Mouse (Mus musculus) lung, embryonic 14.5 days (tissue): ENCODE measurements at regions not wholly inside any gene's neighbourhood (a gene's known extent, or its start where the extent isn't known, plus 50 kb on each side); places are given as distances from the start of the nearest gene placed in this dataset.

Experiments used
- ATAC-seq: fragments of 200-750 bp; cut with Nextera tagmentation; 2 replicates; pipeline ENCODE4 v1.8.0; 2017; ENCODE audit warnings: mild to moderate bottlenecking, moderate TSS enrichment, moderate library complexity; ENCODE audit not compliant: insufficient read depth
- DNase-seq: peaks from one replicate; pipeline ENCODE4 v3.0.0-alpha.2; 2015
- H3K27ac ChIP-seq: fragments of 300-500 bp; sonication (generic); 2 replicates; pipeline ENCODE4 v1.5.1; 2014; ENCODE audit warnings: low read depth, mild to moderate bottlenecking, moderate library complexity
- H3K27me3 ChIP-seq: fragments of 300-500 bp; sonication (generic); 2 replicates; pipeline ENCODE4 v1.6.1; 2014; ENCODE audit warnings: low read length, control low read depth; ENCODE audit not compliant: insufficient read depth
- H3K36me3 ChIP-seq: fragments of 300-500 bp; sonication (generic); 2 replicates; pipeline ENCODE4 v1.6.1; 2014; ENCODE audit warnings: control low read depth; ENCODE audit not compliant: insufficient read depth
- H3K4me1 ChIP-seq: fragments of 300-500 bp; sonication (generic); 2 replicates; pipeline ENCODE4 v1.6.1; 2014; ENCODE audit warnings: antibody characterized with exemption, control low read depth; ENCODE audit not compliant: insufficient read depth
- H3K4me2 ChIP-seq: fragments of 300-500 bp; sonication (generic); 2 replicates; pipeline ENCODE4 v1.6.1; 2014; ENCODE audit warnings: mild to moderate bottlenecking
- H3K4me3 ChIP-seq: fragments of 300-500 bp; sonication (generic); 2 replicates; pipeline ENCODE4 v1.5.1; 2014; ENCODE audit warnings: low read depth, low read length
- H3K9ac ChIP-seq: fragments of 300-500 bp; sonication (generic); 2 replicates; pipeline ENCODE4 v1.6.1; 2014
- H3K9me3 ChIP-seq: fragments of 300-500 bp; sonication (generic); 2 replicates; pipeline ENCODE4 v1.6.1; 2016; ENCODE audit warnings: low read depth, low read length, control low read depth
- CTCF ChIP-seq: IDR thresholded peaks from 2 replicates; pipeline ENCODE4 v1.5.1; 2016; ENCODE audit warnings: antibody characterized with exemption, low read depth
- WGBS: fragments of 180-500 bp; shearing (Covaris S2); extraction: QIAGEN DNeasy Blood & Tissue Kit; methylation state at CpG from one replicate; pipeline ENCODE4 v1.1.7; 2014; 5-methylcytosine and 5-hydroxymethylcytosine counted together

DNA sequence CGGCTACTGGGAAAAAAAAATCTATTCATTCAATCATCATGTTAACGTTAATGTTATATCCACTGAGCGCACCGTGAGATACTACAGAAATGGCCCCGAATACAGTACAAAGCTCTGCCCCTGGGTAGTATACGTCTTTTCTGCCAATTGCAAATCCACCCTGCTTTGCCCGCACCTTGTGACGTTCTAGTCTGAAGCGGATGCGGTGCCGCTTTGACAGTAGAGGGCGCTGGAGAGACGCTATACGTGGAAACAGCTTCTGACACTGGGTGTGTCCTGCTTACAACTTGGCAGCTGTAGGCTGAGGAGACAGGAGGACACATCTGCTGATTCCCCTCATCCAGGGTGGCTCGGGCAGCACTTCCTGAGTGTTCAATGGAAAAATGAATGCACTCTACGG lies 76.1 kb upstream of the Lmcd1 start:
- H3K27me3 ChIP-seq: no peaks in the 10 kb centered on the region
- no peak overlapping the region for H3K9ac ChIP-seq
- peak; percentile 84 for ATAC-seq
- peak; percentile 92 for TF ChIP-seq CTCF
- H3K4me1 ChIP-seq: 0 out of 2 replicates have a peak, but pooled peaks cover 4% of the 10 kb centered on the region
- H3K9me3 ChIP-seq: no peaks in the 10 kb centered on the region
- peak overlapping the region; percentile 53 for H3K4me2 ChIP-seq
- no peak overlapping the region for H3K27ac ChIP-seq
- H3K36me3 ChIP-seq: no peaks in the 10 kb centered on the region
- no peak overlapping the region for H3K4me3 ChIP-seq
- 8% methylated on average over 16 of the region's 16 CpGs for WGBS
- DNase-seq: peak; percentile 95

DNA sequence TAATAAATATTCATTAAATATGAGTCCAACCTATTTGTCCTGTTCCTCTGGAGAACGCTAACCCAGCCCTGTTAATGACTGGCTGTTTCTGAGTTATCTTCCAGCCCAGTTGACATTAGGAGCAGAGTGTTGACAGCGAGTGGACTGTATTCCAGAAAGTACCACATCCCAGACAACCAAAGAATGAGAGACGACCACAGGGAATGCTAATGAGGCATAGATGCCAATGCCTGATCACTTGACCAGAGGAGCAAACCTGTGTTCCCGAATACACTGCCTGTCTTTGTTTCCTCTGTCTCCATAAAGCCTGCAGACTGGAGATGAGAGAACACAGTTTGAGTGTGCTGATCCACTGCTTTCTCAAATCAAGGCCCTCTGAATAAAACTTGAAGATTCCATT lies 74.3 kb upstream of the Lmcd1 start:
- WGBS: 61% methylated on average over 4 of the region's 4 CpGs
- Histone ChIP-seq H3K27ac (no peak overlapping the region), H3K36me3 (no peaks in the 10 kb centered on the region), H3K4me2 (no peak overlapping the region), H3K4me3 (no peak overlapping the region), H3K4me1 (peaks cover 7% of the 10 kb centered on the region; the same call in 1 of the 2 replicates), H3K9me3 (no peaks in the 10 kb centered on the region), H3K27me3 (no peaks in the 10 kb centered on the region), H3K9ac (no peak overlapping the region)
- DNase-seq (no peak), ATAC-seq (no peak)
- no peak for TF ChIP-seq CTCF

DNA sequence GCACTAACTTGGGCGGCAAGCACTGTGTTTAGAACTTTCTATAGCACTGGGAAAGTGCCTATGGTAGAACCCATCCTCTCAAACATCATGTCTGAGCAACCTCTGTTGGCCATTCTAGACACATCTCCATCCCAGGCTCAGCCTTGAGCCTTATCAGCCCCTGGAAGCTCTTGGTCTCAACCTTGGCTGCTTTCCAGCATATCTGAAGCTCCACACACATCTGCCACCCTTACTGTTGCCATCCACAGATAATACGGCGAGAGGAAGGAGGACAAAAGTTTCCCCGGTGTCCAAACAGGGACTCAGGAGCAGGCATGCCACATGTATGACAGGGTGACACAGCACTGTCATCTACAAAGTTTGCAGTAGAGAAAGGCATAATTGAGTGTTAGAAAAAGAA lies 71.4 kb upstream of the Lmcd1 start:
- WGBS: 66% methylated on average over 4 of the region's 4 CpGs
- no peak overlapping the region for H3K4me3 ChIP-seq
- no peaks in the 10 kb centered on the region for H3K9me3 ChIP-seq
- no peak overlapping the region for H3K4me2 ChIP-seq
- no peaks in the 10 kb centered on the region for H3K27me3 ChIP-seq
- no peak overlapping the region for H3K27ac ChIP-seq
- ATAC-seq: no peak
- TF ChIP-seq CTCF: no peak
- peaks cover 7% of the 10 kb centered on the region; the same call in 1 of the 2 replicates for H3K4me1 ChIP-seq
- no peak for DNase-seq
- no peak overlapping the region for H3K9ac ChIP-seq
- no peaks in the 10 kb centered on the region for H3K36me3 ChIP-seq

DNA sequence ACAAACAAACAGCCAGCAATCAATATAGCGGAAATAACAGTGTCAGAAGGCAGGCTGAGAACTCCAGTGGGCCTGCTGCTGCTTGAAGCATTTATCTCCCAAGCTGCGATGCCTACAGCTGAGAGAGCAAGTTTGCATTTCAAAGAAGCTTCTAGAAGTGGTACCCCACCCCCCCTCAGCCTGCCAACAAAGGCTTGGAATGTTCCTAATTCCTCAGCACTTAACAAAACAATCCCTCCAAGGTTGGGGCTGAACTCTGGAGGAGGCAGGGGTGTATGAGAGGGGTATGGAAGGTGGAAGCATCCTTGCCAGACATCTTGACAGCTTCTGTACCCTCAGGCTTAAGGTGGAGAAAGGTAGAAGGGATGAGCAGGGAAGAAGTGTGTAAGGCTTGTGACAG lies 70.2 kb upstream of the Lmcd1 start:
- ATAC-seq (no peak), DNase-seq (peak; percentile 48)
- no peak overlapping the region for H3K9ac ChIP-seq

DNA sequence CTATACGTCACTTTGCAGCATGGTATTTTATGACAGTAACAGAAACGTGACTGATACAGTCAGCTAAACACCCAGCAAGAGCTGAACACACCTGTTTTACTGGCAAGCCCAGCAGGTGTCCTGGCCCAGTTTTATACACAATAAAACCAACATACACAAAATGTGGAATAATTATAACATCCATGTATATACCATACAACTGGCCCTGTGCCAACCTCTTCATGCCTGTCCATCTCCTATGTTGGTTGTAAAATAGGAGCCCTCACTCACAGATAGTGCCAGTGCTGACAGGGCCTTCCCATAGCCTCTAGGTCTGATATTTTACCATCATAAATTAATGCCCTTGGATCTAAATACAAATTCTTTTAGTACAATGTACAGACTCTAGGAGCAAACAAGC lies 68.6 kb upstream of the Lmcd1 start:
- TF ChIP-seq CTCF: no peak
- H3K27me3 ChIP-seq: no peaks in the 10 kb centered on the region
- DNase-seq (no peak), ATAC-seq (no peak)
- WGBS: 57% methylated on average over 2 of the region's 2 CpGs
- no peaks in the 10 kb centered on the region for H3K36me3 ChIP-seq
- no peak overlapping the region for H3K4me2 ChIP-seq
- no peaks in the 10 kb centered on the region for H3K9me3 ChIP-seq
- H3K4me3 ChIP-seq: no peak overlapping the region
- peaks cover 7% of the 10 kb centered on the region; the same call in 1 of the 2 replicates for H3K4me1 ChIP-seq
- no peak overlapping the region for H3K9ac ChIP-seq
- H3K27ac ChIP-seq: no peak overlapping the region

More for the DNA sequence above, 70.2 kb upstream of the Lmcd1 start:
- WGBS: 14% methylated on average over 2 of the region's 2 CpGs
- no peaks in the 10 kb centered on the region for H3K27me3 ChIP-seq
- H3K4me1 ChIP-seq: peaks cover 5% of the 10 kb centered on the region; the same call in 1 of the 2 replicates
- no peaks in the 10 kb centered on the region for H3K9me3 ChIP-seq
- H3K4me3 ChIP-seq: no peak overlapping the region
- no peak overlapping the region for H3K4me2 ChIP-seq
- no peaks in the 10 kb centered on the region for H3K36me3 ChIP-seq
- H3K27ac ChIP-seq: no peak overlapping the region
- TF ChIP-seq CTCF: no peak

DNA sequence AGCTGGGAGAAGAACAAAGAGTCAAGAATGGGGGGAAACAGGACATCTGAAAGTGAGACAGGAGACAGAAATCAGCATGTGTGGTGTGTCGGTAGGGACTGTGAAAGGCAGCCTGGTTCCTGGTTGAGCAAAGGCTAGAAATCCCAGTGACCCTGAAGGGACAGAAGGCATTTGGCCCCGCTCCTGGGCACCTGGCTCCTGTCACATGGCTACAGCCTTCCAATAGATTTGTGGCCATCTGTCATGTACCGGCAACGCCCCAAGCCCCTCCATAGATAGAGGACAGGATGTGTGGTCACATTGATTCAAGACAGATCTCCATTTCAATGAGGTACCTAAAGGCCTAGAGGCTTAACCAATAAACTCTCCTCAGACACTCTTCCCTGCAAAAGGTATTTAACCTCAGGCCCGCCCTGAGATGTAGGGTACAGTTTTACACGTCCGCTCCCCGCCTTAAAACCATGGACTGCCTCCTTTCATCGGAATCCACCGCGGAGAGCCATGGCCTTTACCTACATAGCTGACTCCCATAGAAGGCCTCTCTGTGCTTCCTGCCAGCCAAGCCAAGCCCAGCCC lies 68.0 kb upstream of the Lmcd1 start:
- Histone ChIP-seq H3K9me3 (no peaks in the 10 kb centered on the region), H3K4me1 (peaks cover 11% of the 10 kb centered on the region; the same call in 1 of the 2 replicates), H3K4me2 (no peak overlapping the region), H3K27ac (no peak overlapping the region), H3K36me3 (no peaks in the 10 kb centered on the region), H3K4me3 (no peak overlapping the region), H3K9ac (no peak overlapping the region), H3K27me3 (no peaks in the 10 kb centered on the region)
- 86% methylated on average over 11 of the region's 11 CpGs for WGBS
- TF ChIP-seq CTCF: no peak
- ATAC-seq (no peak), DNase-seq (no peak)

DNA sequence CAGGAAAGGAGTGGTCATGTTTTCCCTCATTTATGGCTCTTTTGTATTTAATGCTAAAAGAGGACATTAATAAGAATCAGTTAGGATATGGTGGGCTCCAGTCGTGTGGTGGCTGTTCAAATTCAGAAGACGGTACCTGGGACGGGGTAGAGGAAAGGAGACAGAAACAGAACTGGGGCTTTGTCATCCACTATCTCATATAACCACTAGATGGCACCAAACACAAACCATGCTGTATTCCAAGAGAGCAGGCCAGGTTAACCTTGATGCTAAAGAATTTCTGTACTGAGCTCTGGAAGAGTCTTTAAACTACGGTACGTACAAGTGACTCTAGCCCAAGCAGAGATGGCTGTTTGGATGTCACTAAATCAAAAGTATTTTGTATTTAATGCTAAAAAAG lies 66.3 kb upstream of the Lmcd1 start:
- 25% methylated on average over 5 of the region's 5 CpGs for WGBS
- Histone ChIP-seq H3K9ac (no peak overlapping the region), H3K27ac (no peak overlapping the region), H3K4me2 (no peak overlapping the region), H3K4me1 (peaks cover 11% of the 10 kb centered on the region; the same call in 1 of the 2 replicates), H3K27me3 (no peaks in the 10 kb centered on the region), H3K9me3 (no peaks in the 10 kb centered on the region), H3K36me3 (no peaks in the 10 kb centered on the region), H3K4me3 (no peak overlapping the region)
- ATAC-seq (no peak), DNase-seq (peak; percentile 89)
- peak; percentile 87 for TF ChIP-seq CTCF
